In genomic region chr10:91123828-91124822, GRCm38 (mm10) we compare ENCODE assay signal across 8 mouse cellular contexts. TPM values are rescaled to one million over a fixed set of nuclear protein-coding genes. Genes with fewer than 3 reads are reported as not detected.
A peak's percentile ranks its signal among the peaks of the same experiment; 100 is the strongest.
DNase-seq lines count a peak whose midpoint lies in the region; ATAC-seq lines count a peak whose summit lies in the region.

Gene Slc25a3, minus strand, starts transcription at chr10:91124059.

- peak; percentile 95 for ATAC-seq in inflammation-experienced regulatory T-cells, adult 6 months
- ATAC-seq in megakaryocyte-erythroid progenitor cell, adult 5-6 weeks (replicated peaks; ENCODE audit: low FRiP score, low TSS enrichment, poor library complexity, severe bottlenecking) = peak; percentile 97

- DNase-seq in adrenal gland, adult (ENCODE audit: inconsistent age in 2 of 2, low spot score in 1 of 2) = peak; percentile 99
- DNase-seq in embryo, embryonic 10.5 days (ENCODE audit: low spot score) = peak; percentile 98
- DNase-seq in gastrocnemius, postnatal 14 days = peak; percentile 98
- peak; percentile 97 to 99 for DNase-seq in left cerebral cortex, postnatal 10 days (ENCODE audit: extremely low spot score in 1 of 2, low spot score in 2 of 2)
- DNase-seq in right cerebral cortex, postnatal 25 days = peak; percentile 98
- DNase-seq in urinary bladder, postnatal 4 days (ENCODE audit: low spot score in 2 of 2) = peak; percentile 97 to 98

- intact Hi-C loops in gastrocnemius, postnatal 14 days (cut with DNase I; ENCODE audit: low total_unique reads) = no loop called here
- intact Hi-C loops in left cerebral cortex, postnatal 10 days (cut with DNase I) = loop anchor here (5.0 kb wide), 1 partner anchor 42 kb away; the partner anchor contains the start of genes Apaf1 and Ikbip

RNA-seq across cellular contexts. Expression of gene Slc25a3, which starts in this region (rescaled TPM):
- total RNA-seq in gastrocnemius, postnatal 14 days (2021) = 1,000 to 10,000 TPM in 1 of 2 experiments, 100 to 1,000 TPM in 1; 888 to 1,041 TPM
- 100 to 1,000 TPM; 227 to 247 (median 243) TPM for polyA plus RNA-seq in inflammation-experienced regulatory T-cells, adult 6 months (2017; shearing (Covaris generic))
- total RNA-seq in left cerebral cortex, postnatal 10 days (2021) = 100 to 1,000 TPM; 550 to 584 TPM
- 582 and 663 TPM in 2 replicates for total RNA-seq in megakaryocyte-erythroid progenitor cell, adult 5-6 weeks (2014; fragmentation: Nextera tagmentation)
- total RNA-seq in megakaryocyte-erythroid progenitor cell, adult 5-6 weeks (2017) = 247 and 338 TPM in 2 replicates

Comparison
In these comparisons a context has a peak if more than half of its experiments do, and no peak if none do; other contexts are left out.
1. Peak in every context shown above with its lines: DNase-seq and ATAC-seq.